Mouse (Mus musculus): Measurements from ENCODE around the gene Pth. TPM values are rescaled to one million over a fixed set of nuclear protein-coding genes. Genes with fewer than 3 reads are reported as not detected.

Gene Pth
- total RNA-seq (2021) = not detected

DNA sequence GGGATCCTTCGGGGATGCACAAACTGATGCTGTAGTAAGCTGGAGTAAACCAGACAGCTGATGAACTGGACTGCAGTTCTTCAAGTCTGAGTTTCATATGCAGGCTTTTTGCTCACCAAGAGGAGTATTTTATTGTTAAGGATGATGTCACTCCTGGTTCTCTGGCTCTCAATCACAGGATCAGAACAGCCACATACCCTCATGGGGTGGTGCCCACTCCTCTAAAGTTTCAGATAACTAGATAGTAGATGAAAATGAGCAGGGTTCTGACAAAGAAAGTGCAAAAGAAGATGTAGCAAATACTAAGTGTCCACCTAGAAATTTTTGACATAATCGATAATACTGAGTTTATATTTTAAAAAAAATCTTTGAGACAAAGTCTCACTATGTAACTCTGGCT is at the start of gene Pth:
Gene Pth, minus strand, starts transcription at position 101 of the 400 bp plus-strand sequence.
- intact Hi-C loops (cut with DNase I) = no loop called here

DNA sequence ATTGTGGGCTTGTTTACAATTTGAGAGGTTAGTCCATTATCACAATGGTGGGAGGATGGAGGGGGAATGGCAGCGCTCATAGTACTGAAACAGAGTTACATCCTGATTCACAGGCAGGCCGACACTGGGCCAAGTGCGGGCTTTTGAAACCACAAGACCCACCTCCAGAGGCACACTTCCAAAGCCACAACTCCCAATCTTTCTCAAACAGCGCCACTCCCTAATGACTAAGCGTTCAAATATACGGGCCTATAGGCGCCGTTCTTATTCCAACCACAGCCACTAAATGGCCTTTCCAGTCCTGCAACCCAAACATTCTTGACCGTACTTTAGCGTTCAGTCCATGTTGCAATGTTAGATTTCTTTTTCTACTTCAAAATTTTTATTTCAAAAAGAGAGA is 47.9 kb upstream of the Pth start:
- DNase-seq (ENCODE audit: low spot score in 2 of 2) = no peak
- intact Hi-C loops (cut with DNase I) = no loop called here

More for the DNA sequence above, at the start of gene Pth:
- DNase-seq (ENCODE audit: low spot score in 2 of 2) = no peak

DNA sequence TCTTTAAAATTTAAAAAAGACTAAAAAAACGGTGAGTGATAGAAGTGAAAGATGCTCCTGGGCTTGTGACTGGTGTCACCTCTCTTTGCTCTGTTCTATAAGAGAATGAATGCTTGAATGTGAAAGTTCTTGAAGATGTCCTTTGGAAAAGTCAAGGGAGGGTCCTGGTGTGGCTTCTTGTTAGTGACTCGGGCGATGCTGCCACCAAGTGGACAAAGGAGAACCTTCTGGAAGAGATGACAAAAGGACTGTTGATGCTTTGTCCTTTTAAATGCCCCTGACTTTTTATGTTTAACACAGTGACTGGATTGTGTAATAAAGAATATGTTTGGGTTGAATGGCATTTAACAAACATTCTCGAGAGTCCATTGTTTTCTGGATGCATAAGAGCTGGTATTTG is 45.9 kb upstream of the Pth start:
- intact Hi-C loops (cut with DNase I) = loop anchor here (5.0 kb wide), 1 partner anchor 57 kb away; no protein-coding TSS in a partner anchor
- DNase-seq (ENCODE audit: low spot score in 2 of 2) = peak; percentile 37 to 73

DNA sequence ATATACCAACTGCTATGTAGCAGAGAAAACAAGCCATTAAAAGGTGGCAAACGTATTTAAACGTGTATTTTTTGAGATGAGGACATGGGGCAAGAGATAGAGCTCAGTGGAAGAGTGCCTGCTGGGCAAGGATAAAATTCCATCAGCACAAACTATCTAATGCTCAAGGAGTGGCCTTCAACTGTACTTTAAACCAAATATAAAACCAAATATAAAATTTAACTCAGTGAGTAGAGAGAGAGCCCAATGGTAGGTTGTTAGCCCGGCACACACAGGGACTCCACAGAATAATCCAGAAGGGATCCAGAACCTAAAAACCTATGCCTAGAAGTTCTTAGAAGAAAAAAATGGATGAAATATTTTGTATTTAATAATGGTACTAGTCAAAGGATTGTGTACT is 45.1 kb upstream of the Pth start:
- no peak for DNase-seq (ENCODE audit: low spot score in 2 of 2)

DNA sequence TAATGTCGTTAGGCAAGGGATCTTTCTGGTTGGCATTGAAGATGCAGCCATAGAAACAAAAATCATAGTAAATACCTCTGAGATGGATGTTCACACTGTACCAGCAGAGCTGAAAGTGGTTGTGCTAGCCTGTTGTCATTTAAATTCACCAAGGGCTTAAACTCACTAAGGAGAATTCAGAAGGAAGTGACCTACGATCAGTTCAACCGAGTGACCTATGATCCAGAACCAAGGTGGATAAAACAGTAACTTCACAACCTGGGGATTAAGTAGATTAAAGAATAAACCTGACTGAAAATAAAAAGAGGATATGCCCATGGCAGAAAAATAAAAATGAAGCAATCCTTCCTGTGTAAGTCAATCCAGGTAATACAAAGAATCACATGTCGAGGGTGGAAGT is 44.5 kb upstream of the Pth start:
- intact Hi-C loops (cut with DNase I) = loop anchor here (5.0 kb wide), 1 partner anchor 56 kb away; no protein-coding TSS in a partner anchor
- no peak for DNase-seq (ENCODE audit: low spot score in 2 of 2)

More for the DNA sequence above, 45.1 kb upstream of the Pth start:
- intact Hi-C loops (cut with DNase I) = loop anchor here (5.0 kb wide), 1 partner anchor 56 kb away; no protein-coding TSS in a partner anchor

DNA sequence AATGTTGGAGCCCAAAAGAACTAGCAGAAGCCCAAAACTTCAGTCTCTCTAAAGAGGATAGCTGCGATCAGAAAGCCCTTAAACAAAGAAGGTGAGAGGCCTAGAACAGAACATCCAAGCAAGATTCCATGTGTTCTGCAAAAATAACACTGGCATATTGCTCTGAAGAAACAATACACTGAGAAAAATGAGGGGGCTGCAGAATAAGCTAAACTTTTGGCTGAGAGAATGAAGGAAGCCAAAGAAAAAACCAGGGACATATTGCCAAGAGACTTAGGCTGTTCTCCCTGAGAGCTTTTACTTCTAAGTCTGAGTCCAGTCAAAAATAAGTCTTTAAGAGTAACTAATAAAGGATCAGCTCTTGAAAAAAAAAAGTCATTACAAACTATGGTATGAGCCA is 32.4 kb upstream of the Pth start:
- intact Hi-C loops (cut with DNase I) = no loop called here
- DNase-seq (ENCODE audit: low spot score in 2 of 2) = peak in 1 of 2 experiments; percentile 56

DNA sequence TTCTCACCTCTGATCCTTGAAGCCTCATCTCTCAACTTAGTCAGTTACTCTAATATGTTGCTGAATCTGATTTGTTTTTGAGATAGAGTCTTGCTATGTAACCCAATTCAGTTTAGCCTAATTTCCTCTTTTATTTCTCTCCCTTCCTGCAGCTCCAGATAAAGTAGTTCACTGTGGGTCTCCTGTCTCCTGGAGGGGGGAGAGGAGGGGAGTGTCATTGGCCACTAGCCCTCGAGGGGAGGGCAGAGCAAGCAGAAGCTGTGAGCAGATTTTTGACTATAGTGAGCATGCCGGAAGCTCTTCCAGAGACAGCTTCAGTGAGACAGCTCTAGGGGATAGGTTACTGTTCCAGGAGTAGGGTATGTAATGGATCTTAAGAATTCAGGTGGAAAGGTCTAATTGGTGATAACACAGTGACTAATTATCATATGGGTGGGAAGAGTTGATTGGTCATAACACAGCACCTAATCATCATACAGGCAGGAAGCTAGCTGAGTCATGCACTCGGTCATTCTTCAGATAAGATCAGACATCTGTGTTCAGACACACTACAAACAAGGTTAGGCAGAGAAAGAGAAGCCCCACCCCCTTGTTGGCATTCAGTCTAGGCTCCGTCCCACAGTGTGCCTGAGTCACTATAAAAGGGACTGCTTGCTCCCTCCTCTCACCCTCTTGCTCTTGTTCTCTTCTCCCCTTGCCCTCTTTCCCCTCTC is 30.9 kb upstream of the Pth start:
- DNase-seq (ENCODE audit: low spot score in 2 of 2) = no peak
- intact Hi-C loops (cut with DNase I) = no loop called here

DNA sequence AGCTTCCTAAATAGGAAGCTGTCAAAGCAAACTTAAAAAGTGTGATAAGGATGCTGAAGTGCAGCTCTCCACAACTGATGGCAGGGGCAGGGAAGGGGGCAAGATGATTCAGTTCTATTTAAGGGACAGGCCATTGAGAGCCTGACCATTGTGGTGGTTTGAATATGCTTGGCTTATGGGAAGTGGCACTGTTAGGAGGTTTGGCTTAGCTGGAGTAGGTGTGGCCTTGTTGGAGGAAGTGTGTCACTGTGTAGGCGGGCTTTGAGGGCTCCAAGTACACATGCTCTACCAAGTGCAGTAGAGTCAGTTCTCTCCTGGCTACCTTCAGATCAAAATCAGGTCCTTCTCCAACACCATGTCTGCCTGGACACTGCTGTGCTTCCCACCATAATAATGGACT is 28.2 kb upstream of the Pth start:
- DNase-seq (ENCODE audit: low spot score in 2 of 2) = no peak
- intact Hi-C loops (cut with DNase I) = no loop called here

DNA sequence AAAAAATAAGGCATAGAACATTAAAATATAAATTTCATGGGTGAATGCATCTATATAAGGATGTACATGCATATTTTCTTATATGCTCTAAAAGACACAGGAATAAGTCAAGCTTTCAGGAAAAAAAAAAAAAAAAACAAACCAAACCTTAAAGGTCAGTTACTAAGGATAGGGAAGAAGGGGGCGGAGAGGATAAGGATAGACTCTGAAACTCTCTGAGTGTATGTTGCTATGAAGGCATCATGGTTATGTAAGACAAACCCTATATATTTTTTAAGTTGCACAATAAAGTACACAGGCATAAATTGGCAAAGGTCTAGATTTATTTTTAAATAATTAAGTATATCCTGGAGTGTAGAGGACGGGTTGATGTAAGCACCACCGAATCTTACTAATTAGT is 26.9 kb upstream of the Pth start:
- intact Hi-C loops (cut with DNase I) = loop anchor here (2.0 kb wide), 1 partner anchor 16 kb away; no protein-coding TSS in a partner anchor

DNA sequence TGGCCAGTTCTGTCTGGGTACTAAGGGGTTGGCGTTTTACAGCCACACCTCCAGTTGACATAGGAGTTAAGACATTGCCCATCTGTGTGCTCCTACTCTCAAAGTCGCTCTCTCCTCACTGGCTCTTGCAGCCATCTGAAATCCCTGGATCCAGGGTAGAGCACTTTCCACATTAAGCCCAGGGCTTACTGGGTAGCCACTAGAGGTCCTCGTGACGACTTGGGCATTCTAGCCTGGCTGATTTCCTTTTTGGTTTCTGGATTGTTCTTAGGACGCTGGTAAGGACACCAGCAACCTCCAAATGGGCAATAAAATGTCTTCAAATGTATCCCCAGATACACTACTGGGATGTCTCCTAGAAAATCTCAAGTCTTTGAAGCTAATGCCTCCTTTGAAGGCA is 20.3 kb upstream of the Pth start:
- no peak for DNase-seq (ENCODE audit: low spot score in 2 of 2)
- intact Hi-C loops (cut with DNase I) = no loop called here

More for the DNA sequence above, 26.9 kb upstream of the Pth start:
- peak in 1 of 2 experiments; percentile 40 for DNase-seq (ENCODE audit: low spot score in 2 of 2)

DNA sequence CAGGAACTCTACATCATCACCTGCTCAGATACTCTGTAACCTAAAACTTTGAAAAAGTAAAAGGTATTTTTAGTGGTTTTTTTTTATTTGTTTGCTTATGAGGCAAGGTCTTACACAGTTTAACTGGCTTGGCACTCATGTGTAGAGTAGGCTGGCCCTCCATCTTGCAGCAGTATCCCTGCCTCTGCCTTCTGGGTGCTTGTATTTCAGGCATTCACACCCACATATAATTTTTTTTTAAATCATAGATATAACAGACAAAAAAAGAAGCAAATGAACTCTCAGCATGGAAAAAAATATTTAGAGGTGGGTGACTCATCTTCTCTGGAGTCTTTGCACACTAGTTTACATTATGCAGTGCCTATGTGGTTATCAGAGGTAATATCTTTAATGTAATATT is 9.7 kb upstream of the Pth start:
- DNase-seq (ENCODE audit: low spot score in 2 of 2) = peak in 1 of 2 experiments; percentile 79
- intact Hi-C loops (cut with DNase I) = loop anchor here (2.0 kb wide), 1 partner anchor 17 kb away; no protein-coding TSS in a partner anchor

DNA sequence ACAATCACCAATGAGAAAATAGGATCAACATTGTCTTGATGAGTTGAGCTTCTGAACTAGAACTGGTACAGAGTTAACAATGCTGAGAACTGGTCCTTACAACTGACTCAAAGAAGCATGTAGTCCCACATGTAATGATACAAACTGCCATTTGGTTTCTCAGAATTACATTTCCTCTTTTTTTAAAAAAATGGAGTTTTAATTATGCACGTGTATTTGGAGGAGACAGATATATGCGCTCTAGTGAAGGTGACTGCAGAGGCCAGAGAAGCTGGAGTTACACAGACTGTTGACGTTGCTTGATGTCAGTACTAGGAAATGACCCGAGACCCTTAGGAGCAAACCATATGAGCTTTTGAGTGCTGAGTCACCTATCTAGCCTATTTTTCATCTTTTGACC is 8.3 kb upstream of the Pth start:
- intact Hi-C loops (cut with DNase I) = no loop called here
- no peak for DNase-seq (ENCODE audit: low spot score in 2 of 2)

DNA sequence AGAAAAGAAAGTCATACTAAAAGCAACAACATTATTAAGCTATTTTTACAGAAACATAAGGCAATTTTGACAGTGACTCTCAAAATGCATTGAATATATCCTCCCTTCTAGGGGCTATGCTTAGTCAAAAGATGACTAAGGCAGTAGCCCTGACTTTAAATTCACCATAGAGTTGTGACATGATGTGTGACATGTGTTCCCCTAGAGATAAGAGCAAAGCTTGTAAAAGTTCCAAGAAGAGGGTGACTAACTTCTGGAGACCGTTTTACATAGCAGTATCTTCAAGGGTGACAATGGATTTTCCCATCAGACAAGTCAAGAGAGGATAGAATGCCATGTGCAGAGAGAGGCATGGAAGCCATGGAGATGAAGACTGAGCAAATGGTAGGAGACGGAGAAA is 3.2 kb upstream of the Pth start:
- no peak for DNase-seq (ENCODE audit: low spot score in 2 of 2)
- intact Hi-C loops (cut with DNase I) = no loop called here

DNA sequence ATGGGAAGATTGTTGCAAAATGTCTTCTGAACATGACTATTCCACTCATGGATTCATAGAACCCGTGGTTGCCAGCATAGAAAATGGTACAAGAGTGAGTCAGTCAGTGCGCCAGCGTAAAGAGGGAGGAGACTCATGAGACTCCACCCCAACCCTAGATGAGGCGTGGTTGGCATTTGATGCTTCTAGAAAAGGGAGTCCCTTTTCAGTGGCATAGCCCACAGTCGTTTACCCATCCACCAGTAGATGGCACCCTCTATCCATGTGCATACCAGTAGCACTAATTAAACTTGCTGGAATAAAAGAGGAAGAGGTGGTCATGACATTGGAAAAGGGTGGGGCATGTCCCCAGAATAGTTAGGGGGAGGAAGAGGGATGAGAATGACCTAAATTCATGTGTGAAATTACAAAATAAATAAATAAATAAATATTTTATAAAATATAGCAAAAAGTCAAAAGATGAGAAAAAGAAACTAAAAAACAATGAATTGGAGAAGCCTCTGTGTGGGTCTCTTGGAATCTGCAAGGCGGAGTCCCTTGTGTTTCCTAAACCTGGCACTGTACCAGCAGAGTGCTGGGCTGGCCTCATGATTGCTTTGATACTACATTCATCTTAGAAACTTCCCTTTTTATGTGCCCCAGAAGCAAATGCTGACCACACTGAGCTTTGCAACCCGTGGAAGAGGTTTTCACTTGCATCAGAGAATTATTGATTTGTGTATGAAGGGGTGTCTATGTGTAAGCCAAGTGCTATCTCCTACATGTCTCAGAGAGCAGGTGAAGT is 10.3 kb downstream of the Pth start:
- DNase-seq (ENCODE audit: low spot score in 2 of 2) = peak; percentile 46 to 84
- intact Hi-C loops (cut with DNase I) = loop anchor here (1.0 to 5.0 kb wide), 3 partner anchors 54 to 644 kb away; no protein-coding TSS in a partner anchor

DNA sequence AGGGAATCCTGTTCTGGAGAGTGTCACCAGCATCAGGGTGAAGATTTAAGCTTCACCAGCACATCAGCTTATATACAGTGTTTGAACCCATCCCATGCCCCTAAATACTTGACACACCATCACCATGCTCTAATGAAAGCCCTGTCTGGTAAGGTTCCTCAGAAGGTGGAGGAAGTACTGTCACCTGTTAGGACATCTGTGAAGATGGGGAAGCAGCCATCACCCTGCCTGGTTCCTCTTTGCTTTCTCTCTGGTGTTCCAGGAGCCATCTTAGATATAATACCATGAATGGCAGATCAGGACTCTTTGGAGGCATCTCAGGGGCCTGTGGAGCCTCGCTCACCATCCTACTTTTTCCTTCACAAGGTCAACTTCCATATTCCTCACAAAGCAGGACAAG is 15.7 kb downstream of the Pth start:
- DNase-seq (ENCODE audit: low spot score in 2 of 2) = no peak
- intact Hi-C loops (cut with DNase I) = no loop called here

DNA sequence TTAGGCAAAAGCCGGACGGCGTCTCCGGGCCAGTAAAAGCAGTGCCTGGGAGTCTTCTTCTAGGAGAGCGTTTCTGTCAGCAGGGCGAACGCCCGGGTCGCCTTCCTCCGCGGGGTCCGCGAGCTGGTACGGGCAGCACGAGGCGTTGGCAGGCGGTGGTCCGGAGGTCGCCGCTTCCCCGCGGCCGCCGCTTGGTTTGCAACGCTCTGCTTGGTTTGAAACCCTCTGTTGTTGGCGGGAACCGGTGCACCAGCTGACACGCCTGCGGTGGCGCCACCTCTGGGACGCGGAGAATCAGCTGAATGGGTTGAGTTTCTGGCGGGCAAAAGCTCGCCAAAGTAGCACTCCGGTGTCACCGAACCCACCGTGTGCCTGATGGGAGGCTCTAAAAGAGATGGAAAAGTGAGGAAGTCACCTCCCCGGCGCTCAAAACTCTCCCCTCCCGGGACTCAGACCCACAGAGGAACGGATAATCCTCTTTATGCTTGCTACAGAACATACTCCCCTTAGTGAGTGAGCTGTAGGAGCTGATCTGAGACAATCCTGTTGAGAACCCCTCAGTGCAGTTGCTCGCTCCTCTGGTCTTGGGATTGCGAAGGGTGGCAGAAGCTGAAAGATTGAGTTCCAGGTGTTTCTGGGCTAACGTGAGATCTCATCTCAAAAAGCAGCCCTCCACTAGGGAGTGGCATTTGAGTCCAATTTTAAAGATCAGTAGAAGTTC is 18.6 kb downstream of the Pth start:
- intact Hi-C loops (cut with DNase I) = loop anchor here (5.0 kb wide), 1 partner anchor 148 kb away; no protein-coding TSS in a partner anchor
- DNase-seq (ENCODE audit: low spot score in 2 of 2) = peak; percentile 80 to 82

DNA sequence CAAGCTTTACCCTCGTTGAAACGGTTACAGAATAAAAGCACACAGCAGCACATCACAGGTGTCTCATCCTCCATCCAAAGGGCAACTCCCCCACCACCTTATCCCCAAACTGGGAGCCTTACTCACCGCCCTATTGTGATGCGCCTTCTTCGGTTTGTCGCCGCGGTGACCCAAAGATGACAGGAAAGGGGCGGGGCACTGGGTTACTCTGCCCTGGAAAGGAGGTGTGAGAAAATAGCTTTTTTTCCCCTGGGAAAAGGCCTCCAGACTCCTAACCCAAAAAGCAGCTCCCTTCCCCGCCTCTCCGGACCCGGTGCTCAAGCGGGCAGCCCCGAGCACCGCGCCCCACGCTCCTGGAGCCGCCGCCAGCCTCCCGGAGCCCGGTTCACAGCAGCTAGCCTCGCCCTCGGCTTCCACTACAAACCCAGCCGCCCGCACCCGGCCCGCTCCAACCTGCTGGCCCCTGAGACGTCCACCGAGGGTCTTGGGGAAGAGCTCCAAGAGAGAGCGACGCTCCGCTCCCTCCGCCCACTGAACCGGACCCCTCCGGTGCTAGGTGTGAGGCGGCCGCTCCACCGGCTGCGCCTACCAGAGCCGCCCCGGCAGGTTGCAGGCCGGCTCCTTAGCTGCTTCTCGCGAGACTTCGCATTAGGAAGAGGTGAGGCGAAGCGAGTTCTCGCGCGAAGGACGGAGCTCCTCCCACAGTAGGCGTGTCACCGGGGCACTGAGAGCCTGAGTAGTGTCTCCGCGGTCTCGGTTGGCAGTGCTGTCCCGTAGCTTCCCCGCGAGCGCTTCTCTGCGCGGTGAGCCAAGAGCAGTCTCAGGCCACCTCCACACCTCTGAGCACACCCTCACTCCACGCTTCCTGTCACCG is 19.4 kb downstream of the Pth start, which contains the start of gene Btbd10:
Gene Btbd10, minus strand, starts transcription at position 647 of the 874 bp plus-strand sequence.
- DNase-seq (ENCODE audit: low spot score in 2 of 2) = peak; percentile 97 to 98
- intact Hi-C loops (cut with DNase I) = loop anchor here (5.0 kb wide), 1 partner anchor 148 kb away; no protein-coding TSS in a partner anchor

DNA sequence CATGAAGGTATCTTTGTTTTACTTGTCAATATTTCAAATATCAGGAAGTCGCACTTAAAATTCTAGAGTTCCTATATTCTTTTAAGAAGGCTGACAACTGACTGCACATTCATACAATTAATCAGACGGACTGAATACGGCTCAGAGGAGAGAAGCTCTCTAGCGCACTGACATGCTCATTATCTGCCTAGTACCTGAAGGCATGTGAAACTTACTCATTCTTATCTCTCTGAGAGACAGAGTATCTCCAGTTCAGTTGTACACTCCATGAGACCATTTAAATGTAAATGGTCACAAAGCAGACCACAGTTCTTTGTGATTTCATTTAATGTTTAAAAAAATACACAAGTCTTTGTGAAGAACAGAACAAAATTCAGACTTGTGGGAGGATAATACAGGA is 20.9 kb downstream of the Pth start:
- intact Hi-C loops (cut with DNase I) = loop anchor here (5.0 kb wide), 1 partner anchor 150 kb away; no protein-coding TSS in a partner anchor
- DNase-seq (ENCODE audit: low spot score in 2 of 2) = no peak

DNA sequence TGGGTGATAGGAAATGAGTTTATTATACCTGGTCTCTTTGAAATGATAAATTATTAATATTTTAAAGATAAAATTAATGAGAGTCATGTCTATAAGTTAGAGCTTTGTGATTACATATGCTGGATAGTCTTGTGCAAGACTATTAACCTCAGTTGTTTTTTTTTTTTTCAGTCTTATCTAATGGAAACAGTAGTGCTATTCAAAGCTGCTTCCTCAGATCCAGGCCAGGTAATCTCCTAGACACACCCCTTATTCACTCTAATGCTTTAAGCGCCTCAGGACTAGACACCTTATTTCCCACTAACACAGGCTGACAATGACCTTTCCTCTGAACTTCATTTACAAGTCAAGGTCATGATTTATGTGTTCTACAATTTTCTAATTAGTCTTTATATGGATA is 39.3 kb downstream of the Pth start:
- intact Hi-C loops (cut with DNase I) = no loop called here
- DNase-seq (ENCODE audit: low spot score in 2 of 2) = no peak
